Mouse (Mus musculus) erythroblast, adult 5-6 weeks (primary cell): ENCODE measurements around the gene Dmrtb1. TPM values are rescaled to one million over a fixed set of nuclear protein-coding genes. Genes with fewer than 3 reads are reported as not detected.

Experiments
- ATAC-seq: replicated peaks from 2 replicates; pipeline ENCODE4 v1.8.0; 2016; ENCODE audit warnings: moderate number of reproducible peaks, mild to moderate bottlenecking, moderate TSS enrichment, inconsistent platforms; ENCODE audit not compliant: poor library complexity, low FRiP score, severe bottlenecking
- total RNA-seq, 2 experiments: library from RNA; stranded (forward) in 1 of 2; stranded (reverse) in 1 of 2; fragments of 150-400 nt in 1 of 2; fragments of 200-764, 138-1000 nt in 1 of 2; gene quantifications; 2 replicates each; pipeline versions ENCODE4 v1.2.3 to v1.2.4; 2015 to 2017; ENCODE audit warnings: low replicate concordance in 2 of 2

Dmrtb1 gene
- total RNA-seq, 2 experiments from 2014 or later: not detected

DNA sequence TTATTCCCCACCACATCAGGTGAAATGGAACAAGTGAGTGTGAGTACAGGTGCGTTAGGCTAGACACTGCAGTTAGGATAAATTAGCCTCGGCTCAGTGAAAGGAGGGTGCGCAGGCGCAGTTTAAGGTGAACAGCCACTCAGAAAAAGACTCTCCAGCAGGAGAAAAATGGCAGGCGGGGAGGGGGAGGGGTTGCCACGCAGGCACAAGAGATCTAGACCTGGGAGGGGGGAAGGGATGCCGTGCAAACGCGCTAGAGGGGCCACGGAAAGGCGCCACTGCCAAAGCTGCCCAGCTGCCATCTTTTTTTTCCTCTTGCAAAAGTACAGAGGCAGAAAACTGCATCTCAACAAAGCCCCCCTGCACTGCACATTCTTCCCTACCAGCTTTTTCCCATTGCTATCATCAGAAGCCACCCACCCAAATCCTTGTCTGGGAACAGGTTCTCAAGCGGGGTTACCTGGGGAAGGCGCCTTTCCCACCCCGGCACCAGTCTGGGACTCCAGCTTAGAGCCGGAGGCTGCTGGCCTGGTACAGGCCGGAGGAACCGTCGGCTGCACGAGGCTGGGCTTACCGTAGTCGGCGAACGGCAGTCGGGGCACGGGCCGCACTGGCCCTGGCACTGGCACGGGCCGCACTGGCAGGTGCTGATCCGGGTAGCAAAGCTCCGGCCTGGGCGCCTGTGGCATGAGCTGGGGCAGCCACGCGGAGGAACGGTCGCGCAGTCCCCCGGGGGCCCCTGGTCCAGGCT lies 849 bp downstream of the Dmrtb1 start:
- no peak for ATAC-seq

GRCm38 (mm10) chr4:107681099-107681849 lies 2.8 kb downstream of the Dmrtb1 start:
- no peak for ATAC-seq

DNA sequence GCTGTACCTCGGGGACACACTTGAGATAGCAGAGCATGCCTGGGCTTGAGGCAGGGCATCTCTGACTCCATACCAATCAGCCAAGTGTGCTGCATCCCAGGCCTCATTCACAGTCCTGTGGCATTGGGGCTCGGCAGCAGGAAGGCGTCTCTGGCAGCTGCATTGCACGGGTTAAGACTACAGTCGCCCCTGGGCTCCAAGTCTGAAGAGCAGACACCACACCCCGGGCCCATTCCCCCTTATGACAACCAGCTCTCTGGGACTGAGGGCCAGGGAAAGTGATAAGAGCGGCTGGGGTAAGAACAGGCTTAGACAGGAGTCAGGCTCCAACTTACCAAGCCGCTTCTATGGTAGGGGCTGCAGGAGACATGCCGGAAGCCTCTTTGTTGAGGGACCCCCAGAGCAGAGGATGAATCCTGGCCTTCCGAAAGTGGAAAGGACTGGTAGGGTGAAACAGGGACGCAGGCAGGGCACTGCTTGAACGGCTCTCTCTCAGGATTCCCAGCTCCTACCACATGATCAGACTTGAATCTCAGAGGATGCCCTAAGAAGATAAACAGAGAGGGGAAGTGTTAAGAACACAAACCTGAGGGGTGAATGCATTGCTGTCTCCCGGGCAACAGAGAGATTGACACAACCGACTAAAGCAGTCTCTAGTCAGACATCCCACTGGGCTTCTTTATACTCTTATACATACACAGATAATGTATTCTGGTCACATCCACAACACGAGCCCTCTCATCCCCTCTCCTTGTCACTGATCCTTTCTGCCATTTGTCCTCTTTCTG lies 3.5 kb downstream of the Dmrtb1 start:
- no peak for ATAC-seq

- no peak for ATAC-seq
These were observed 8.4 kb downstream of the Dmrtb1 start for GRCm38 (mm10) chr4:107675645-107676044.

DNA sequence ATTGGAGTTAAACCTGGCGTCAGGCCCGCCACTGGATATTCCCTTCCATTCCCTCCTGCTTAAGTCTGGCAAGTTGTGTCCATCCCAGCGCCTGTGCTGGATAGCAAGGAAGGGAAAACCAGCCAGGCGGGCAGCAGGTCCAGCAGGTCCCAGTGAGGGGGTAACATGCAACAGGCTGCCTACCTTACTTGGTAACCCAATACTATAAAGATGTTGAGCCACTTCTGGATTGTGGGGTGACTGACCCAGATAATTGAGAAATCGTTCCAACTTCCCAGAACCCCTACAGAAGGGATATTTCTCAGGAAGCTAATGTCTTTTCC lies 9.7 kb downstream of the Dmrtb1 start:
- no peak for ATAC-seq

DNA sequence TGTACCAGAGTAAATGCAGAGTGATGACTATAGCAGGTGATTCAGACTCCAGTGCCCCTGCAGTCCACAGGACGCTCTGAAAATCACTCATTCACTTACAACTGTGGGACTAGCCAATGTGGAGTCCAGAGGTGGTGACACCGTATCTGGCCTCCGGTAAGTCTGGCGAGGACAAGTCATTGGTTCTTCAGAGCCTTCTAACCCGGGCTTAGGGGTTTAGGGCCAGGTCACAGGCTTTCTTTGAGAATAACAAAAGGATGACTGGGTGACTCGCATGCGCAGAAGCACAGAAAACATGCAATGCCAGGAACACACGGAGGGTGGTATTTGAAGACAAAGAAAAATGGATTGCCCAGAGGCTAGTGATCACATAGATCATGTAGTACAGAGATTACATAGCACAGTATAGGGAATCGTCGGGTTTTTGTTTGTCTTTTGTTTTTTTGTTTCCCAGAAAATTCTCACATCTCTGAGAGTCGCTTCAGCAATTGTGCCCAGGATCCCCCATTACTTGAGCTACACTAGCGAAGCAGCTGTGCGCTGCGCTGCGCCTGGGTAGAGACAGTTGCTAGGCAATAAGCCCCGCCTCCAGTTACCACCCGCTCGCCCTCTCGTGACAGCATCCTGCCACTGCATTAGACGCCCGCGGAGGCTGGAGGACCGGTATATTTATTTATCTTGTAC lies 10.2 kb downstream of the Dmrtb1 start:
- 0 out of 2 replicates have a peak, but pooled peaks have one; percentile 60 for ATAC-seq

- ATAC-seq: no peak
These were observed 13.3 kb downstream of the Dmrtb1 start for GRCm38 (mm10) chr4:107670731-107671130.

DNA sequence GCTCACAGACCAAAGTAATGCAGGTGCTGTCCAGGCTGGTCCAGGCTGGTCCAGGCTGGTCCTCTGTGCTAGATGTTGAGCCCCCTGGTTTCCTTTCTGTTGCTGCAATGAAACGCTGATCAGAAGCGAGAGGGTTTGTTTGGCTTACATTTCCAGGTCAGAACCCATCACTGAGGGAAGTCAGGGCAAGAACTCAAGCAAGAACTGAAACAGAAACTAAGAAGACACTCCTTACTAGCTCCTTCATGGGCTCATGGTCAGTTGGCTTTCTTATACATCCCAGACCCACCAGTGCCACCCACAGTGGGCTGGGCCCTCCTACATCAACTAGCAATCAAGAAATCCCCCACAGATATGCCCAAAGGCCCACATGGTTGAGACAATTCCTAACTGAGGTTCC lies 15.5 kb downstream of the Dmrtb1 start:
- ATAC-seq: no peak

DNA sequence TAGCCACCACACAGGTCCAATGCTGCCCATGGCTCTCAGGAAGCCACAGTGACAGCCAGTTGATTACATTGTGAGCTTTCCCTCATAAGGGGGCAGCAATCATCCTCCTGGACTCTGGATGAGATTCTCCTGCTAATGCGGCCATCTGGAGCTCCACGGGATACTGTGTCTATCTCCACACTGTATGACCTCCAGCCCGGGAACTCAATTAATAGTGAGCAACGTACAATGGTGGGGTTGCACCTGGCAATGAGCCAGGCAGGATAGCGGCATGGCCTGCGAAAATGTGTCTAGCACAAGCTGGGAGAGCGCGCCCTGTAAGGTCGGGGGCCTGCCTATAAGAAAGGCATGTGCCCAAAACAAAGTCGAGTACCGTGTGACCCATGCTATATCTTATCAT lies 23.4 kb downstream of the Dmrtb1 start:
- no peak for ATAC-seq

DNA sequence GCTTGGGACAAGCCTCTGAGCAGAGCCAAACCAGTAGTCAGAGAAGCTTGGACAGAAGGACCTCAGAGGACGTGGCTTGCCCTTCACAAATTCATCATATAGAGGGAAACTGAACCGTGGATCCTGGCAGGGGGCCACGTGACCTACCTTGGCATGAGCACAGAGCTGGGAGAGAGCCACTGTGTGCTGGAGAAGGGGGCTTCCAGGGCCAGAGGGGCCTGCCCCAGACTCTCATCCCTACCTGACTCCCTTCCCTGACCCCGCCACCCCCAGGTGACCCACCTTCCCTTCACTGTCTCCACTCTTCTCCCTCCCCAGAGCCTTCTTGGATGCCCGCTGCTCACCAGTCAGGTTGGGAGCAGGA lies 30.8 kb downstream of the Dmrtb1 start:
- no peak for ATAC-seq

GRCm38 (mm10) chr4:107652598-107653279 lies 31.3 kb downstream of the Dmrtb1 start:
- no peak for ATAC-seq

GRCm38 (mm10) chr4:107651021-107651496 lies 33.0 kb downstream of the Dmrtb1 start:
- no peak for ATAC-seq

- ATAC-seq: no peak
These were observed 35.0 kb downstream of the Dmrtb1 start for GRCm38 (mm10) chr4:107648959-107649485.

GRCm38 (mm10) chr4:107641624-107642023 lies 42.4 kb downstream of the Dmrtb1 start:
- no peak for ATAC-seq

GRCm38 (mm10) chr4:107638303-107638702 lies 45.7 kb downstream of the Dmrtb1 start:
- ATAC-seq: no peak

GRCm38 (mm10) chr4:107637670-107638069 lies 46.4 kb downstream of the Dmrtb1 start:
- no peak for ATAC-seq

- no peak for ATAC-seq
These were observed 47.9 kb downstream of the Dmrtb1 start for GRCm38 (mm10) chr4:107636099-107636498.

DNA sequence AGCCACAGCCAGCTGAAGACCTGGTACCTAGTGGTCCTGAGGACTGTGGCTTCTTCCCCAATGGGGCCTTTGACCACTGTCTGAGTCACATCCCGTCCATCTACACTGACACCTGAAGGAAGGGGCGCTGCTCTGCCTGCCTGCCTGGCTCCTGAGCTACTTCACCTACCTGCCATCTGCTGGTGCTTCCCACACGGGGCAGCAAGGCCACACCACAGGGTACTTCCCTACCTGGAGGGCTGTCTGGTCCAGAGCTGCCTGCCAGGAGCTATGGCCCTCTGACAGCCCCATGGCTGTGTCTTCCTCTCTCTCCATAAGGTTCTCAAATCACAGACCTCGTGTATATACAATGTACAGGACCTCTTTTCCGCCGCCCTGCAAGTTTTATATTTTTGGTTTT lies 49.4 kb downstream of the Dmrtb1 start:
- ATAC-seq: no peak

GRCm38 (mm10) chr4:107628921-107629411 lies 55.1 kb downstream of the Dmrtb1 start:
- no peak for ATAC-seq
